In genomic region chr2:61067877-61068276, GRCm38 (mm10) we compare ENCODE assay signal across 15 mouse cellular contexts.
DNase-seq lines count a peak whose midpoint lies in the region.
"Had no signal": no experiment of that assay in that cellular context is flagged by ENCODE, and none has a peak within 500 bp of the region (broad histone marks: within the 10 kb centered on the region; RNA-seq: fewer than 3 reads in every experiment).

No protein-coding gene starts in this region.

- peak; percentile 39 for DNase-seq in NIH3T3 (ENCODE audit: low read depth)
- DNase-seq in adipocyte (ENCODE audit: low spot score): peak; percentile 29
- DNase-seq in fat pad, adult 2 months (ENCODE audit: extremely low read depth, low read depth, low spot score): peak; percentile 66
- DNase-seq in gonadal fat pad, adult 2 months (ENCODE audit: low read depth): peak; percentile 66
- no peak for DNase-seq in layer of hippocampus, postnatal 14 days (ENCODE audit: low spot score in 2 of 2)
- no peak for DNase-seq in cerebellum, postnatal 25 days
- no peak for DNase-seq in frontal cortex, adult 2 months (ENCODE audit: extremely low spot score in 1 of 2, low spot score in 1 of 2)
- DNase-seq: adrenal gland, adult 2 months; adrenal gland, postnatal 10 days; adrenal gland, postnatal 25 days; cerebellum, adult 11 months; cerebellum, adult 18-20 months; cerebellum, adult 8-10 months; cerebellum, adult 9-11 months; cerebellum, postnatal 14 days had no signal

Comparison
In these comparisons a context has a peak if more than half of its experiments do, and no peak if none do; other contexts are left out.
1. DNase-seq: peak in NIH3T3 (single experiment), adipocyte (single experiment), fat pad, adult 2 months (single experiment) and gonadal fat pad, adult 2 months (single experiment); none in layer of hippocampus, postnatal 14 days (0 of 2), cerebellum, postnatal 25 days (0 of 2) and frontal cortex, adult 2 months (0 of 2).